Mouse (Mus musculus): ENCODE results near the gene Adam22. TPM values are rescaled to one million over a fixed set of nuclear protein-coding genes. Genes with fewer than 3 reads are reported as not detected.
"Not testable (repeated sequence)": the region's sequence is repeated elsewhere in the genome, so short reads cannot be mapped to it uniquely, and the experiment has no call there.

Adam22 gene
- total RNA-seq, 2 experiments from 2014 or later, result 211 to 220 TPM

DNA sequence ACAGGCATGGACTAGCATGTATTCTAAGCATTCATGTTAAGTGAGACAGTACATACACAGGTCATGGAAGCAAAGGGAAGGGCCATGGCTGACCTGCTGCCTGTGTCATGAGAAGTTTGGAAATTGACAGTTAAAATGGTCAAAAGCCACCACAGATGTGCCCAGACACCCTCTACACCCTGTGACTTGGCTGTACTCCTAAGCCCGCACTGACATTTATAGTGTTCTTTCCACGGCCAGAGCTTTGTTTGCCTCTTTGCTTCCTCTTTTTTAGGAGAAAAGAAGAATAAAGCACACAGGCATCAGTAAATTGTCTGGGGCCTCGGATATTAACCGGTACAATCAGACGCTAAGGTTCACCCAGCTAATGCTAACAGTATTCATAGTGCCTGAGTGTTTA, 146.3 kb downstream of the Adam22 start:
- intact Hi-C loops (cut with DNase I), result no loop called here

DNA sequence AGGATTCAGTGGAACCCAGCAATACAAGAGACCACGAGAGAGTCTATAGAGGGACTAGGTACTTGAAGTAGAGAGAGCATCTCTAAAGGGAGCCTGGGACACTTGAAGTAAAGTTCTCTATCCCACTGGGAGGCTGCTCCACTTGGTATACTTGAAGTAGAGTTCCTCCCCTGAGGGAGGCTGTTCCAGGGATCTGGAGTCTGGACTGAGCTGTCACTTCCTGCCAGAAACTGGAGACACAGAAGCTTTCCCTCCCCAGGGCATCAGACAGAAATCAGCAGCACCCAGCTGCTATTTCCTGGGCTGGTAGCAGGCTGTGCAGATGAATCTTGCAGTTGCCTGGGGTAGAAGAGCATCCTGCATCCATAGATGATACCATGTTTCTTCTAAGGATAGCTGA, 152.1 kb downstream of the Adam22 start:
- intact Hi-C loops (cut with DNase I), result no loop called here
- DNase-seq (ENCODE audit: low spot score in 2 of 2), result no peak

More for the DNA sequence above, 146.3 kb downstream of the Adam22 start:
- no peak for DNase-seq (ENCODE audit: low spot score in 2 of 2)

DNA sequence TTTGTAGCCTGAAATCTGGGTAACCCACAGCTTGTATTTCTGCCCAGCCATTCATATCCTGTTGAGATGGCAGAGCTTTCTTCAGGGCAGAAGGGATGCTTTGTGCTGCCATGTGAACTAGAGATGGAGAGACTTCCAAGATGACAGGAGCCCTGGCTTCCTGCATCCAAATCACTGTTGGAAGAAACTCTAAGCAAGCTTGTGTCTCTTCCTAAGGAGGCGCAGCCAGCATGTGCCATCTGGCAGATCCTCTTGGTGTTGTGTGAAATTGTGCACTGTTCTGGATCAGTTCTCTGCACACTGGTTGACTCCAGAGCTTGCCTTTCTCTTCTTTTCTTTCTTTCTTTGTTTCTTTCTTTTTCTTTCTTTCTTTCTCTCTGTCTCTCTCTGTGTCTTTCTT, 183.0 kb downstream of the Adam22 start:
- DNase-seq (ENCODE audit: low spot score in 2 of 2); intact Hi-C loops (cut with DNase I): not testable (repeated sequence)

GRCm38 (mm10) chr5:8180646-8181045, 187.3 kb downstream of the Adam22 start:
- no peak for DNase-seq (ENCODE audit: low spot score in 2 of 2)
- intact Hi-C loops (cut with DNase I), result no loop called here

DNA sequence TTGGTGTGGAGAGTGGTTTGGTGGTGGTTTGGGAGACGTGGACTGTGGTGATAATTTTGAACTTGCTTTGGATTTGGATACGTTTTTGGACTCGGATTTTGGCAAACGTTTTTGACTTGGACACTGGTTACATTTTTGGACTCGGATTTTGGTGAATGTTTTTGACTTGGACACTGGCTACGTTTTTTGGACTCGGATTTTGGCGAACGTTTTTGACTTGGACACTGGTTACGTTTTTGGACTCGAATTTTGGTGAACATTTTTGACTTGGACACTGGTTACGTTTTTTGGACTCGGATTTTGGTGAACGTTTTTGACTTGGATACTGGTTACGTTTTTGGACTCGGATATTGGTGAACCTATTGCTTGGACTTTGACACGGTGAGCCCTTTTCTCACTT, 189.8 kb downstream of the Adam22 start:
- no peak for DNase-seq (ENCODE audit: low spot score in 2 of 2)
- intact Hi-C loops (cut with DNase I), result no loop called here

GRCm38 (mm10) chr5:8164773-8165172, 203.2 kb downstream of the Adam22 start:
- intact Hi-C loops (cut with DNase I), result loop anchor here (10.0 kb wide), 1 partner anchor 200 kb away; the partner anchor contains the start of gene Adam22
- DNase-seq (ENCODE audit: low spot score in 2 of 2), result peak in 1 of 2 experiments; percentile 40

DNA sequence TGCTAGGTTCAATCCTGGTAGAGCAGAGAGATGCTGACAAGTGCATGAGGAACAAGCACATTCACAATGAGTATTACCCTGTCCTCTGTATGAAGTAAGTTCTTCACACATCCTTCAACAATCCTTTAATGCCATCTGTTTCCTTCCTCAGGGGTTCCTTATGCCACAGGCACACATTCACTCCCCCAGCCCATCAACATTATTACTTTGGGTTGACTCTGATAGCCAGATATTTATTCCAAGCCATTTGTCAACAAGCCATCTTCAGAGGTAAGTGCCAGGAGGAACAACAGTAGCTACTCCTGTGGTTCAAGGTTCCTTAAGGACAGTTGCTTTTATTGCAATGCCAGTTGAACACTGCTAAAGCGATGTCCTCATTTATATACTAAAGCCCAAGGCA, 216.3 kb downstream of the Adam22 start:
- intact Hi-C loops (cut with DNase I), result no loop called here

GRCm38 (mm10) chr5:8146146-8146545, 221.8 kb downstream of the Adam22 start:
- intact Hi-C loops (cut with DNase I), result no loop called here
- DNase-seq (ENCODE audit: low spot score in 2 of 2), result no peak

More for the DNA sequence above, 216.3 kb downstream of the Adam22 start:
- no peak for DNase-seq (ENCODE audit: low spot score in 2 of 2)

- intact Hi-C loops (cut with DNase I), result no loop called here
- DNase-seq (ENCODE audit: low spot score in 2 of 2), result no peak
These were observed 222.5 kb downstream of the Adam22 start for GRCm38 (mm10) chr5:8145473-8145872.

- intact Hi-C loops (cut with DNase I), result no loop called here
- DNase-seq (ENCODE audit: low spot score in 2 of 2), result no peak
These were observed 235.4 kb downstream of the Adam22 start for GRCm38 (mm10) chr5:8132546-8132945.

GRCm38 (mm10) chr5:8131918-8132317, 236.0 kb downstream of the Adam22 start:
- intact Hi-C loops (cut with DNase I), result no loop called here
- DNase-seq (ENCODE audit: low spot score in 2 of 2), result no peak

DNA sequence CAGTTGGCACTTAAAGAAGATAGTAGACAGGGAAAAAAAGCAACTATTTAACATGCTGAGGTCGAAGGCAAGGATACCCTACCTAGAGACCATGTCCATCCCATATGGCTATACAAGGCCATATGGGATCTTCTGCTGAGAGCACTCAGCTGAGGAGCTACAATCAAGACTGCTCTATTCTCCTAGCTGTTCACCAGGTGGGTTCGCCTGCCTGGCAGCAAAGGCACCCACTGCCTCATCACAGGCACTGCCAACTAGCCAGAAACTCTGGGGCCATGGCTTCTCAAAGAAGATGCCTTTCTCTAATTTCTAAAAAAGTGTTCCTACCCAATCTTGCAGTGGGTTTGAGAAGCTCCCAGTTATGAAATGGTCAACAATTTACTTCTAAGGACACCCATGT, 238.2 kb downstream of the Adam22 start:
- DNase-seq (ENCODE audit: low spot score in 2 of 2), result no peak
- intact Hi-C loops (cut with DNase I), result no loop called here

DNA sequence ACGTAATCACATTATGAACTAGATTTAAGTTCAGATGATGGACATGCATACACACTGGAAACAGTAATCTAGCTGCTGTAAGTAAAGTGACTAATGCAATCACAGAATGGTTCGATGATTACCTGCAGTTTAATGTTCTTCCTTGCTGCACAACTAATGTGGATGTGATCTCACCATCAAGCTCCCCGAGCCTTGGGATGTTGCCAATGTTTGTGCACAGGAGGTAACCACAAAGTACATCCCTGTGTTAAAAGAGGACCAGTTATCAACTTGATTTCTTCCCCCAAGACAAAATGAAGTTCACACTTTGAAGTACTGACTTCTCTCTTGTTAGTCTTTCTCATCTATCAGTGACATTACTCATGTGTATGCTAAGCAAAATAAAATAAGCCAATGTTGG, 247.0 kb downstream of the Adam22 start:
- intact Hi-C loops (cut with DNase I), result no loop called here

GRCm38 (mm10) chr5:8120087-8120486, 247.9 kb downstream of the Adam22 start:
- no peak for DNase-seq (ENCODE audit: low spot score in 2 of 2)
- intact Hi-C loops (cut with DNase I), result no loop called here

More for the DNA sequence above, 247.0 kb downstream of the Adam22 start:
- no peak for DNase-seq (ENCODE audit: low spot score in 2 of 2)

GRCm38 (mm10) chr5:8116561-8117168, 251.3 kb downstream of the Adam22 start:
- peak in 1 of 2 experiments; percentile 17 for DNase-seq (ENCODE audit: low spot score in 2 of 2)
- intact Hi-C loops (cut with DNase I), result no loop called here

- intact Hi-C loops (cut with DNase I), result no loop called here
- no peak for DNase-seq (ENCODE audit: low spot score in 2 of 2)
These were observed 255.7 kb downstream of the Adam22 start for GRCm38 (mm10) chr5:8112246-8112645.

GRCm38 (mm10) chr5:8111691-8112090, 256.3 kb downstream of the Adam22 start:
- DNase-seq (ENCODE audit: low spot score in 2 of 2), result no peak
- intact Hi-C loops (cut with DNase I), result no loop called here

DNA sequence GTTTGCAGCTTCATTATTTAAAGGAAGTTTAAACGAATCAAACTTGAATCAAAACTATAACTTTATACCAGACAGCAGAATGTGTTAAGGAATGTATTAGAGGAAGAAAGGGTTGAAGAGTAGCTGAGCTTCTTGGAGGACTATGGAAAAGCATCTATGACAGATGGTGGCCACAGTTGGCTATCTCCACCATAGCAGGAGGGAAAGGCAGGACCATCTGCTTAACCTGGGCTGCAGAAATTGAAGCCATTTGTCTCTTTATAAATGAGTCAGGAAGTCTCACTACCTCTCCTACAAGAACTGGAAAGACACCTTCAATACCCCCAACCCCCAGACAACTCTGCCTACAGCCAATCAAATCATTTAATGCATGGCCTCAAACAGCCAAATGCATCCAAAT, 272.3 kb downstream of the Adam22 start:
- no peak for DNase-seq (ENCODE audit: low spot score in 2 of 2)
- intact Hi-C loops (cut with DNase I), result no loop called here

GRCm38 (mm10) chr5:8094921-8095320, 273.0 kb downstream of the Adam22 start:
- intact Hi-C loops (cut with DNase I), result no loop called here
- DNase-seq (ENCODE audit: low spot score in 2 of 2), result no peak

GRCm38 (mm10) chr5:8088147-8088546, 279.8 kb downstream of the Adam22 start:
- DNase-seq (ENCODE audit: low spot score in 2 of 2), result no peak
- intact Hi-C loops (cut with DNase I), result no loop called here

DNA sequence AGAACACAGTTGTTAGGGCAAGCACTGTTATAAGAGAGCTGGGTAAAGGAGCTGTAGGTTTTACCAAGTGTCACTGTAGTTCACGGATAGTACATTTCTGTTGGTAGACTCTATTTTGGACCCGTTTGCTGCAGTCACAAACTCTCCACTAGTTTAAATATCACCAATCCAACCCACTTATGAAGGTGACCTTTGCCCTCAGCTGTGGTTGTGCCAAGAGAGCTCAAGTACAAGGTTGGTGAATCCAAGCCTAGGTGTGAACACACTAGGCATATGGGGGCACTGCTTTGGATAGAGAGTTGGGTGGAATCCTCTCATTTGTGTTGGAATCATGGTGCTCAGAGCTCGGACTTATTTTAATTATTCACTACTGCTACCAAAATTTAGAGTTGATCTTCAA, 282.3 kb downstream of the Adam22 start:
- DNase-seq (ENCODE audit: low spot score in 2 of 2), result no peak
- intact Hi-C loops (cut with DNase I), result no loop called here

Measured in left cerebral cortex, postnatal 14 days (tissue).